Mouse (Mus musculus) olfactory bulb, adult 2 months (tissue): Measurements from ENCODE around the gene Zfp277. TPM values are rescaled to one million over a fixed set of nuclear protein-coding genes. Genes with fewer than 3 reads are reported as not detected.

Experiments
- H3K27ac ChIP-seq: fragments of 200-500 bp; 2 replicates; pipeline ENCODE4 v1.5.1; 2012; ENCODE audit warnings: low read depth, low read length; ENCODE audit not compliant: insufficient read depth
- H3K4me1 ChIP-seq: fragments of 200-500 bp; 2 replicates; pipeline ENCODE4 v1.6.1; 2012; ENCODE audit warnings: low read length; ENCODE audit not compliant: control insufficient read depth, insufficient read depth
- H3K4me3 ChIP-seq: fragments of 200-500 bp; 2 replicates; pipeline ENCODE4 v1.5.1; 2012; ENCODE audit warnings: mild to moderate bottlenecking, low read depth, low read length, moderate library complexity; ENCODE audit not compliant: insufficient read depth
- CTCF ChIP-seq: fragments of 200-500 bp; IDR thresholded peaks from 2 replicates; pipeline ENCODE4 v1.5.1; 2012; ENCODE audit warnings: low read depth, mild to moderate bottlenecking, low read length, moderate library complexity; ENCODE audit not compliant: insufficient read depth
- POLR2A ChIP-seq: fragments of 200-500 bp; IDR thresholded peaks from 2 replicates; pipeline ENCODE4 v1.6.1; 2012; ENCODE audit warnings: mild to moderate bottlenecking, low read depth, low read length, moderate library complexity; ENCODE audit not compliant: insufficient read depth
- WGBS: fragments of 180-500 bp; shearing (Covaris S2); methylation state at CpG from one replicate; pipeline ENCODE4 v1.1.7; 2018; 5-methylcytosine and 5-hydroxymethylcytosine counted together
- polyA plus RNA-seq: library from polyadenylated mRNA; stranded (reverse); fragments of >200 nt; gene quantifications from 2 replicates; pipeline ENCODE4 v1.2.4, GENCODE M21; 2012; ENCODE audit warnings: low replicate concordance; ENCODE audit not compliant: missing spikeins, insufficient read depth, insufficient read length

The Zfp277 gene
- not detected in 2 replicates for polyA plus RNA-seq

- Histone ChIP-seq H3K27ac (peak within 1 kb of the TSS; percentile 62), H3K4me1 (peaks cover 6% of the 10 kb centered on the region), H3K4me3 (peak within 1 kb of the TSS; percentile 85)
- under 1% methylated on average over 80 of the region's 80 CpGs for WGBS
- TF ChIP-seq POLR2A: peak; percentile 51
- TF ChIP-seq CTCF: no peak
Measured at GRCm38 (mm10) chr12:40445648-40446449, at the start of gene Zfp277, which contains the start of gene Dock4. Zfp277 (minus strand) TSS chr12:40445902. Dock4 (plus strand) TSS chr12:40445952.

DNA sequence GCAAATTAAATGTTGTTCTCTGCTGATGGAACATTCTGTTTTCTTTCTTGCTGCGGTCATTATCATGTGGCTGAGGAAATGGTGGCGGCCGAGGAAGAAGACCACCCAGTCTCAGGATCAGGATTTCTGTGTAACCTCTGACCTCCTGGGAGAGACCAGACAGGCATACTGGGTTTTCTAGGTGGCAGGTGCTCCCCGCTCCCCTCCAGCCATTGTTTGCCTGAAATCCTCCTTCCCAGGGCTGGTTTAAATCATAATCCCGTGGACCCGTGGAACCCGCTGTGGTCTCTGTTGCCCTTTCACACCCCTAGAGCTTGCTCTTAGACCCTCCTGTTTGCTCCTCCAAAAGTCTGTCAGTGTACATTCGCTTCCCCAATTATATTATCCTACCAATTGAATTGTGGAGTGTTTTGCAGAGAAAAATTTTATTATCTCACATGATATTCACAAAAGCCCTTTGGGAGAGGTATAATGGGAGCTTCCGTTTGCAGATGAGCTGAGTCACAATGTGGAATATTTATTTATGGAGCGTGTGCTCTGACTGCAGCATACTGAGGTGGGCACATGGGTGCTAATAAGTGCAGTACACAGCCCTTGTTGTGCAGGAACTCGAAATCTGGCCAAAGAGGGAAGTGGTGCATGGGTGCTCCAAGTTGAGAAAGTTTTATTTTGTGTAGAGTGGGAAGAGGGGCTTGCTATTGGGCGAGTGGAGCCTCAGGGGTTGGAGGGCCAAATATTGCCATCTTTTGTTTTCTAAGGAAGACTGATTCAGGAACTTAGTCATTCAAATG, 40.5 kb upstream of the Zfp277 start:
- 76% methylated on average over 12 of the region's 12 CpGs for WGBS
- H3K4me1 ChIP-seq: peaks cover 14% of the 10 kb centered on the region
- H3K27ac ChIP-seq: no peak overlapping the region
- no peak for TF ChIP-seq POLR2A
- TF ChIP-seq CTCF: no peak
- no peak overlapping the region for H3K4me3 ChIP-seq

- H3K27ac ChIP-seq: no peak overlapping the region
- 94% methylated on average over 1 of the region's 1 CpGs for WGBS
- peaks cover 14% of the 10 kb centered on the region for H3K4me1 ChIP-seq
- no peak overlapping the region for H3K4me3 ChIP-seq
- no peak for TF ChIP-seq CTCF
- no peak for TF ChIP-seq POLR2A
Measured at GRCm38 (mm10) chr12:40485210-40485609, 39.5 kb upstream of the Zfp277 start.

GRCm38 (mm10) chr12:40484224-40484623, 38.5 kb upstream of the Zfp277 start:
- 16% methylated on average over 3 of the region's 3 CpGs for WGBS
- no peak overlapping the region for H3K4me3 ChIP-seq
- TF ChIP-seq CTCF: no peak
- TF ChIP-seq POLR2A: no peak
- peaks cover 14% of the 10 kb centered on the region for H3K4me1 ChIP-seq
- H3K27ac ChIP-seq: no peak overlapping the region

DNA sequence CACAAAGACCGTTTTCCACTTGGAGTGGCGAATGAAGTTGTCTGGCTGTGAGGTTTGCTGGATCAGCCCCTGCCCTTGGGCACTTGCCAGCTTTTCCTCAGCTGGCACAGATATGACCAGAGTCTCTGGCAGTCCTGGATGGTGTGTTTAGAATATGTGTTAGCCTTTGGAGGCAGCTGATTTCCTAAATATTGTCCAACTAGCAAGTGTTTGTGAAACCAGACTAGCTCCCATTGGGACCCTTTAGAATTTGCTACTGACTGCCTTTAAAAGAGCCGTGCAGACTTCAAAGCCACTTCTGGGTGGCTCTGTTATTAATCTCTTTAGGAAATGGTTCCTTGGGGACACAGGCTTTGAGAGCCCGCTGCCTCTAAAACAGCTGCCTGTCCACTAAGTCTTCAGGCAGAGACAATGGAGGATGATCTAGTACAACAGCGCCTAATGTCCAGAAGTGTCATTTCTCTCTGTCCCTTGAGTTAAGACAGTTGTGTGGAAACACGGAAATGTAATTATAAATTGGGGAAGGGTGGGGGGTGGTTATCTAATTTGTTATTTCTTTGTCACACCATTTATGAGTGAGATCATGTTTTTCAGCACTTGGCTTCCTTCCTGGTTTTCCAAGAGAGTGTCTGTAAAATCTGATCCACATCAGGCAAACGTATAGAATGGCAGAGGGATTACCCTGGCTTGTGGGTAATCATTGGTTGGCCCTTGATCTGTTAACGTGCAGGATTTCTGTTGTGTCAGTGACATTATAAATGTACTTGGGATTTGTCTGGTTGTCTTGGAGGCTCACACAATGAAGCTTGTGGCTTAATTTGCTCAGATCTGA, 32.1 kb upstream of the Zfp277 start:
- no peak overlapping the region for H3K4me3 ChIP-seq
- H3K27ac ChIP-seq: no peak overlapping the region
- H3K4me1 ChIP-seq: peaks cover 8% of the 10 kb centered on the region
- WGBS: 60% methylated on average over 8 of the region's 8 CpGs
- TF ChIP-seq CTCF (no peak), POLR2A (no peak)

GRCm38 (mm10) chr12:40473709-40474108, 28.0 kb upstream of the Zfp277 start:
- no peak overlapping the region for H3K27ac ChIP-seq
- WGBS: 18% methylated on average over 2 of the region's 2 CpGs
- TF ChIP-seq CTCF: no peak
- TF ChIP-seq POLR2A: no peak
- no peak overlapping the region for H3K4me3 ChIP-seq
- peaks cover 8% of the 10 kb centered on the region for H3K4me1 ChIP-seq

DNA sequence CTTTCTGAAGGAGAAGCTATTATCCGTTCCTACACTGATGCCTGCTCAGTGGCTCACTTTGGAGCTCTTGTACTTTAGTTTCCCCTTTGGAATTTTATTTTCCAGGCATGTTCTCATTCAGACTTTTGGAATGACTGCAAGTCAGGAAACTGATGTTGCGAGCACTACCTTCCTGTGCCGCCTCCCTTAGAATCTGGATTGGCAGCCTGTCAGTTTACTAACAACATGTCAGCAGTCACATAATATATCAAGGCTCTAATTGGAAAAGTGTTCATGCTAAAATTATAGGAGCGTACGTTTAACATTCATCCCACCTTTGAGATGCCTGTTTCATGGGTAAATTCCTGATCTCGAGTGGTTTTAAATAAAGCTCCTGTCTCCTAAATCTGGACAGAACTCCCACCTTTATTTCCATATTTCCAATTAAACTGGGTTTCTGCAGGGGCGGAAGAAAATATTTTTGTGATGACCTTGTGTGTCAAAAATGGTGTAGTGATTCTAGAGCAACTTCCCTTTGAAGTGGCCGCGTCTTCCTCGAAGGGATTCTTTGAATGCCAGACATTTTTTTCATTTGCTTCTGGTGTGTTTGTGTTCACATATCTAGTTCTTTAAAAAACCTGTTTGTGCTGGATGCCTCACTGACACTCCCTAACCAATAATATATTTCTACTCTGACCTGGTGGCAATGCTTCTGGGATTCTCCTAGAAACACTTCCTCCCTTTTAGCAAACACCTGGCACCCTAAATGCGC, 26.1 kb upstream of the Zfp277 start:
- H3K4me1 ChIP-seq: peaks cover 8% of the 10 kb centered on the region
- no peak overlapping the region for H3K4me3 ChIP-seq
- TF ChIP-seq CTCF (no peak), POLR2A (no peak)
- no peak overlapping the region for H3K27ac ChIP-seq
- 77% methylated on average over 11 of the region's 11 CpGs for WGBS

- Histone ChIP-seq H3K4me3 (no peak overlapping the region), H3K4me1 (peaks cover 8% of the 10 kb centered on the region), H3K27ac (no peak overlapping the region)
- 86% methylated on average over 5 of the region's 5 CpGs for WGBS
- no peak for TF ChIP-seq CTCF
Measured at GRCm38 (mm10) chr12:40469009-40469408, 23.3 kb upstream of the Zfp277 start.
